Mouse (Mus musculus): Measurements from ENCODE around the gene Gm14190. TPM values are rescaled to one million over a fixed set of nuclear protein-coding genes. Genes with fewer than 3 reads are reported as not detected.

Gene Gm14190
- total RNA-seq (2023) = not detected

GRCm38 (mm10) chr11:99690463-99690862 lies at the start of gene Gm14190:
Gene Gm14190 (minus strand): TSS chr11:99690740.

GRCm38 (mm10) chr11:99734190-99734589 lies 43.6 kb upstream of the Gm14190 start, which contains the start of gene Gm14180:
Gene Gm14180 (minus strand): TSS chr11:99734290.

GRCm38 (mm10) chr11:99665860-99666259 lies 24.7 kb downstream of the Gm14190 start, which contains the start of gene Krtap4-6:
Gene Krtap4-6 (minus strand): TSS chr11:99665960.

GRCm38 (mm10) chr11:99658467-99659010 lies 32.0 kb downstream of the Gm14190 start, which contains the start of gene Gm11563:
Gene Gm11563 (minus strand): TSS chr11:99658960.

GRCm38 (mm10) chr11:99650136-99650535 lies 40.4 kb downstream of the Gm14190 start, which contains the start of gene Gm11555:
Gene Gm11555 (minus strand): TSS chr11:99650236.

GRCm38 (mm10) chr11:99643635-99644139 lies 46.9 kb downstream of the Gm14190 start, which contains the start of gene Krtap4-7:
Gene Krtap4-7 (minus strand): TSS chr11:99644089.

Other genes with a start within 250 kb of the Gm14190 start
- gene Krt23, start 197.6 kb downstream of the Gm14190 start, total RNA-seq (2023) = not detected
- gene Krt39, start 169.4 kb downstream of the Gm14190 start, total RNA-seq (2023) = not detected
- gene Krt40, start 147.6 kb downstream of the Gm14190 start, total RNA-seq (2023) = not detected
- gene Krtap3-3, start 139.9 kb downstream of the Gm14190 start, total RNA-seq (2023) = not detected
- gene Krtap3-2, start 133.9 kb downstream of the Gm14190 start, total RNA-seq (2023) = not detected
- not detected for gene Gm11939, start 131.3 kb downstream of the Gm14190 start, total RNA-seq (2023)
- gene Krtap3-1, start 124.1 kb downstream of the Gm14190 start, total RNA-seq (2023) = not detected
- gene Krtap1-5, start 109.7 kb downstream of the Gm14190 start, total RNA-seq (2023) = not detected
- gene Krtap1-4, start 107.1 kb downstream of the Gm14190 start, total RNA-seq (2023) = not detected
- not detected for gene Krtap1-3, start 99.4 kb downstream of the Gm14190 start, total RNA-seq (2023)
- gene Krtap9-3, start 92.6 kb downstream of the Gm14190 start, total RNA-seq (2023) = not detected
- not detected for gene Gm11938, start 87.4 kb downstream of the Gm14190 start, total RNA-seq (2023)
- gene Gm11937, start 80.6 kb downstream of the Gm14190 start, total RNA-seq (2023) = not detected
- not detected for gene Krtap2-4, start 75.9 kb downstream of the Gm14190 start, total RNA-seq (2023)
- gene Gm11562, start 70.3 kb downstream of the Gm14190 start, total RNA-seq (2023) = not detected
- gene Krtap4-1, start 62.5 kb downstream of the Gm14190 start, total RNA-seq (2023) = not detected
- gene Krtap4-2, start 55.7 kb downstream of the Gm14190 start, total RNA-seq (2023) = not detected
- not detected for gene Krtap4-7, start 46.7 kb downstream of the Gm14190 start, total RNA-seq (2023)
- gene Gm11555, start 40.5 kb downstream of the Gm14190 start, total RNA-seq (2023) = not detected
- not detected for gene Gm11563, start 31.8 kb downstream of the Gm14190 start, total RNA-seq (2023)
- not detected for gene Krtap4-6, start 24.8 kb downstream of the Gm14190 start, total RNA-seq (2023)
- not detected for gene Gm14180, start 43.5 kb upstream of the Gm14190 start, total RNA-seq (2023)
- not detected for gene Gm11595, start 82.2 kb upstream of the Gm14190 start, total RNA-seq (2023)
- gene Krtap4-8, start 90.0 kb upstream of the Gm14190 start, total RNA-seq (2023) = not detected
- not detected for gene Krtap4-9, start 94.5 kb upstream of the Gm14190 start, total RNA-seq (2023)
- gene Gm11596, start 102.7 kb upstream of the Gm14190 start, total RNA-seq (2023) = not detected
- gene Gm11569, start 108.2 kb upstream of the Gm14190 start, total RNA-seq (2023) = not detected
- not detected for gene Gm11554, start 113.7 kb upstream of the Gm14190 start, total RNA-seq (2023)
- gene Krtap4-13, start 119.2 kb upstream of the Gm14190 start, total RNA-seq (2023) = not detected
- gene Gm11564, start 124.9 kb upstream of the Gm14190 start, total RNA-seq (2023) = not detected
- gene 2300003K06Rik, start 147.3 kb upstream of the Gm14190 start, total RNA-seq (2023) = not detected
- gene Krtap4-16, start 160.9 kb upstream of the Gm14190 start, total RNA-seq (2023) = not detected
- not detected for gene Gm11568, start 167.2 kb upstream of the Gm14190 start, total RNA-seq (2023)
- gene Gm11559, start 173.7 kb upstream of the Gm14190 start, total RNA-seq (2023) = not detected
- gene Krtap9-1, start 182.6 kb upstream of the Gm14190 start, total RNA-seq (2023) = not detected
- not detected for gene Gm11567, start 188.4 kb upstream of the Gm14190 start, total RNA-seq (2023)
- gene Krtap31-1, start 217.2 kb upstream of the Gm14190 start, total RNA-seq (2023) = not detected
- gene Gm11565, start 224.0 kb upstream of the Gm14190 start, total RNA-seq (2023) = not detected
- gene Krtap31-2, start 245.6 kb upstream of the Gm14190 start, total RNA-seq (2023) = not detected